Mouse (Mus musculus): ENCODE data around the gene Abcg8. TPM values are rescaled to one million over a fixed set of nuclear protein-coding genes. Genes with fewer than 3 reads are reported as not detected.

Abcg8 gene
- total RNA-seq, 2 experiments from 2014 or later, result 0.09 TPM; not detected in 1

DNA sequence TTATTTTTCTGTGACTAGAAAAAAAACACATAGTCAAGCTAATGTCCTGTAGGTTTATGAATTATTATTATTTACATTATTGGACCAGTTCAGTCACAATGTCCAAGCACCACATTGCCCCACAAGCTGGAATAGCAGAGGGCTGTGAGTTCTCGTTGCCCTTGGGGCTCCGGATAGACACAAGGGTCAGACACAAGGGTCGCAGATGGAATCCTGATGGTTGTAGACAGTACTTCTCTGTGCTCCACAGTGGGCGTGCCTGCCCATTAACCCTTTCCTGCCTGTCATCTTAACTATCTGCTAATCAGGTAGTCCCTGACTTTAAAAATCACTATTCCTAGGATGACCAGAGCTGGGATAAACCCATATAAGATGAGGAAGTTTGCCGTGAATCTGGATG is 17.9 kb upstream of the Abcg8 start:
- no peak for DNase-seq (ENCODE audit: low spot score in 2 of 2)

DNA sequence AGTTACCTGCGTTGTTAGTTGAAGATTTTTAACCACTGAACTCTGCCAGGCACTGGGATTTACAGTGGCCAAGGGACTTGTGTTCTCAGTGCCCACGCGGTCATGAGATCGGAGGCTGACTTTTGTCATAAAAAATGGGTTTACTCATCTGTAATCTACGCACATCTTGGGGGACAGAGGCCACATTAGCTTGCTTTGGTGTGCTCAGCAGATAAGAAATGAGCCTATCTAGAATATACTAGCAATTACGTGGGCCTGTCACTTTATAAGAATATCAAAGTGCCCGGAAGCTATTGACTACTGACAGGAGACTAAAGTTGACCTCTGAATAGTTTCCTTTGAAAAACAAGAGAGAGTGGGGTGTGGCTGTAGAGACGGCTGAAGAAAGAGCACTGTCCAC is 17.2 kb upstream of the Abcg8 start:
- DNase-seq (ENCODE audit: low spot score in 2 of 2), result no peak

- no peak for DNase-seq (ENCODE audit: low spot score in 2 of 2)
These were observed 11.0 kb upstream of the Abcg8 start for GRCm38 (mm10) chr17:84665053-84665452.

DNA sequence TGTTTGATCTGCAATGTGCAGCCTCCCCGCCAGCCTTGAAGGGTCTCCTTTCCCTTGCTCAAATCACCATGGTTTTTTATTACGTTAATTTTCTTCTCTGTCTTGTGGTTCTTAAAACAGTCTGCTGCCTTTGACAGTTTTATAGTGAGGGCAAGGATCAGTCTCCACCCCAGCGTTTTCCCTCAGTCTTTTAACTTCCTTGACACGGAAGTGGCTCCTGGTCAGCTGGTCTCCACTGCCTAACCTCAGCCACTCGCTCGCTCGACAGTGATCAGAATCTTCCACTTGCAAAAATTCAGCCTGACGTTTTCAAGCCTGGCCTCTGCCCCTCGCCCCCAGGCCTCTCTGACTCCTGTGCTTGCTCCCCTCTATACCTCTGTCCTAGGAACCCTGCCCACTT is 10.4 kb upstream of the Abcg8 start:
- DNase-seq (ENCODE audit: low spot score in 2 of 2), result no peak

DNA sequence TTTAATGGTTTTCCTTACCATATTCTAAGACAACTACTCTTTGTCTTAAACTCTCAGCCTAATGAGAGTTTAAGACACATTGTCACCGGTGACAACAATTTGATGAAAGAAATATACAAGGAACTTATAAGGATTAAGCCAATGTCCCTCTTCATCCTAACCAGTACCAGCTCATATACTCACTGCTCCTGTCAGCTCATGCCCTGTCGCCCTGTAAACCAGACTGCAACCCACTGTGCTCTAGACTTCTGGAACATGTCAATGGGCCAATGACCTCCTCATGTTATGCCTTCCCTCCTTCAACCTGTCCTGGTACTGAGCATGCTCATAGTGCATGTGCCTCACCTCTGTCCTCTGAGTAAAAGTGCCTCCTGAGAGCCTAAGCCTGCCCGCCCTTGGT is 8.3 kb upstream of the Abcg8 start:
- no peak for DNase-seq (ENCODE audit: low spot score in 2 of 2)

- no peak for DNase-seq (ENCODE audit: low spot score in 2 of 2)
These were observed 3.4 kb upstream of the Abcg8 start for GRCm38 (mm10) chr17:84672376-84673369.

DNA sequence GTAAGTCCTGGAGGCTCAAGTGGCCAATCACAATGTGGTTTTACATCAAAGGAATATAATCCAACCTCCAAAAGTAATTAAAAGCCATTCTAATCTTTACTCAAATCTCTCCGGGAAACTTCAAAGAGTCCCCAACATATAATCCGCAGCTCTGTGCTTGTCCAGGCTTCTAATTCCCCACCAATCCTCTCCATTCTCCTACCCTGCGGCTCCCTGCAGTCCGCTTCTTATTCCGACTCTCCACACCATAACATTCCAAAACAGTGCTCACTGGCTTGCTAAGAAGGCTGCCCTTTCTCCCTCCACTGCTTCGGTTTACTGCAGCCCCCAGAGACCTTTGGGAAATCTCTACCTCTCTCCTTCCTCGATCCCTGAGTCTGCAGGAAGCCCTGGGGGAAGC is 2.1 kb upstream of the Abcg8 start:
- DNase-seq (ENCODE audit: low spot score in 2 of 2), result no peak

GRCm38 (mm10) chr17:84675204-84675603 is 898 bp upstream of the Abcg8 start:
- peak in 1 of 2 experiments; percentile 8 for DNase-seq (ENCODE audit: low spot score in 2 of 2)

- DNase-seq (ENCODE audit: low spot score in 2 of 2), result no peak
These were observed 1.5 kb downstream of the Abcg8 start for GRCm38 (mm10) chr17:84677595-84677994.

DNA sequence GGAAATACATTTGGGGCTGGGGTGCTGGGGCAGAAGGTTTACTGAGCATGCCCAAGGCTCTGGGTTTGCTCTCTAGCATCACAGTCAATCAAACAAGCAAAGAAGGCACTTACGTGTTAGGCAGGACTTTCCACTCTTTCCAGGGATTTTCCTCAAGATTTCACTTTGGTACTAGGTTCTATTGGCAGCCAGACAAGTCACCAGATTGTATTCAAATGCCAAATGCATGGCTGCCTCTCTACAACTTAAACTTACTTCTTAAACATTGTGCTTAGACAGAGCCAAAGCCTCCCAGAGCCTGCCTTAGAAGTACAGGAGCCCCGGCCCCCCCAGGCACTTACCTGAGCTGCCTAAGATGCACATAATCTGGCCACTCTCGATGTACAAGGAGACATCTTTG is 5.6 kb downstream of the Abcg8 start:
- DNase-seq (ENCODE audit: low spot score in 2 of 2), result peak; percentile 28 to 53

GRCm38 (mm10) chr17:84682734-84683717 is 6.9 kb downstream of the Abcg8 start, which contains the start of gene Abcg5:
Gene Abcg5 (minus strand): TSS chr17:84683011.
- DNase-seq (ENCODE audit: low spot score in 2 of 2), result no peak

DNA sequence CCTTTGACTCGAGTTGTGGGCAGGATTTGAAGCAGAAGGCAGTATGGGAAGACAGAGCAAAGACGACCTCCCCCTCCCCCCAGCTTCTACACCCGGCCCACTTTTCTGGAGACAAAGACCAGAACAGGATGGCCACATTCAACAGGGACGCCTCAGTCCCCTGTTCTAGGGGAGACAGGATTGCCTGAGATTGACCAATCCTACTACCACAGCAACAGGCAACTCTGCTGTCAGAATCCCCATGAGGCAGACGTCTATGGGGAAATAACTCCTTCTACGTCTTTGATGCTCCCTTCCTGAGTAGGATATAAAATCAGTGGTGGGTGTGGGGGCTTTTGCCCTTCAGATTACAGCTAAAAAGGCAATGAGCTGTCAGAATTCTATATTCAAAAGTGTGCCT is 8.2 kb downstream of the Abcg8 start:
- DNase-seq (ENCODE audit: low spot score in 2 of 2), result no peak

GRCm38 (mm10) chr17:84685286-84685685 is 9.2 kb downstream of the Abcg8 start:
- DNase-seq (ENCODE audit: low spot score in 2 of 2), result no peak

DNA sequence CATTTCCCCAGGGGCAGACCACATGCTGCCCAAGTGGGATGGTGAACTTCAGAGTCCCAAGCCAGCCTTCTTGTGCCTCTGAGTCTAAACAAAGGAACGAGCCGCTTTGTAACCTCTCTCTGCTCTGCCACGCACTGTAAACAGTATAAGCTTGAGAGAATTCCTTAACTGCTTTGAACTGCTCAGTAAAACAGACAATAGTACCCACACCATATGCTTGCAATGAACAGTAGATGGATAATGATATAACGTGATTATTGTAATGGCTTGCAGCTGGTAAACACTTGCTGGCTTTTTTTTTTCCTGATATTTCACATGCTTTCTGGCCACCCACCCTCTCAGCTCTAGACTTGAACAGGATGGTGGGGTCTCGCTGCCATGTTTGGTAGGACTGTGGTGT is 11.9 kb downstream of the Abcg8 start:
- no peak for DNase-seq (ENCODE audit: low spot score in 2 of 2)

GRCm38 (mm10) chr17:84688834-84689233 is 12.7 kb downstream of the Abcg8 start:
- DNase-seq (ENCODE audit: low spot score in 2 of 2), result no peak

DNA sequence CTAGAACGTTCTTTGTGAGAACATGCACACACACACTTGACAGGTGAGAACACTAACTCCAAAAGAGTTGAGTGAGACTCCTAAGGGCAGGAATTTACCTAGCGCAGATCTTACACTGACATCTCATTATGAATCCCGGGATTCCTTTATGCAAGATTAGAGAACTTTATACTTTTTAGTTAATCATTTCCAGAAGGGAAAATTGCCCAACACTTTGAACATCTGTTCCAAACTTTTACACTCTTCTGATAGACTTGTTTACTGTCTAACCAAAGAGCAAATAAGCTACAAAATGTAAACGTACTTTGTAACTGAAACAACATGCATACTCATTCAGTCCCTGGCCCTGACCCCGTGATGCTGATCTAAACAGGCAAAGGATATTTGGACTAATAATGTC is 13.2 kb downstream of the Abcg8 start:
- no peak for DNase-seq (ENCODE audit: low spot score in 2 of 2)

GRCm38 (mm10) chr17:84690111-84690510 is 14.0 kb downstream of the Abcg8 start:
- DNase-seq (ENCODE audit: low spot score in 2 of 2), result no peak

- no peak for DNase-seq (ENCODE audit: low spot score in 2 of 2)
These were observed 17.6 kb downstream of the Abcg8 start for GRCm38 (mm10) chr17:84693741-84694140.

DNA sequence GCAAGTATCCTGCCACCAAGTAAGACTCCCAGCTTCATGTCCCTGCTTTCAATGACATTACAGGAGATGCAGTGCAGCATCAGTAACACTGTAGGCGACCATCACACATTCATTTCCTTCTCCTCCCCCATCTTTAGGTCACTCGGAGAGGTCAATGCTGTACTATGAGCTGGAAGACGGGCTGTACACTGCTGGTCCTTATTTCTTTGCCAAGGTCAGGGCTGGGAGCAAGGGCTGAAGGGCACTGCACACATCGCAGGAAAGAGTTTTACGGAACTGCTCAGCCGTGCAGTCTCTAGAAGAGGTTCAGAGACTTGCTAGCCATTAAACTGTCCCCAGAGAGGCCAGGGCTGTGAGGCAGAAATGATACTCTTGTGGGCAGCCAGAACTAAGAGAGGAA is 20.4 kb downstream of the Abcg8 start:
- no peak for DNase-seq (ENCODE audit: low spot score in 2 of 2)

GRCm38 (mm10) chr17:84698727-84699126 is 22.6 kb downstream of the Abcg8 start:
- DNase-seq (ENCODE audit: low spot score in 2 of 2), result peak; percentile 63 to 69

DNA sequence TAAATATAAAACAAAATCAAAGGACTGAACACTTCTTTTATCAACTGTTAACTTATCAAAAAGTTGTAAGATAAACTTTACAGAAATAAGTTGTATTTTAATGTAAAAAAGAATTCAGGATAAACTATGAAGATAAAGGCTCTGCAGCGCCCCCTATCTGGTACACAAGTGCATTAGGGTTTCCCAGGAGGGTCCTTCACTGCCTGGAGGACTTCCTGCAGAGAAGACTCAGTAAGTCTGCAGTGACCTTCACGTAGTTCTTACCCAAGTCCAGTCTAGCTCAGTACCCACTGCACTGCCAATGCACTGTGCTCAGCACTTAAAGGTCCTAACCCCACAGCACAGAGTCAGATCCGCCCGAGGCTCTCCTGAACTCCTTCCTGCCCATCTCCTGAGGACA is 31.3 kb downstream of the Abcg8 start:
- DNase-seq (ENCODE audit: low spot score in 2 of 2), result no peak

DNA sequence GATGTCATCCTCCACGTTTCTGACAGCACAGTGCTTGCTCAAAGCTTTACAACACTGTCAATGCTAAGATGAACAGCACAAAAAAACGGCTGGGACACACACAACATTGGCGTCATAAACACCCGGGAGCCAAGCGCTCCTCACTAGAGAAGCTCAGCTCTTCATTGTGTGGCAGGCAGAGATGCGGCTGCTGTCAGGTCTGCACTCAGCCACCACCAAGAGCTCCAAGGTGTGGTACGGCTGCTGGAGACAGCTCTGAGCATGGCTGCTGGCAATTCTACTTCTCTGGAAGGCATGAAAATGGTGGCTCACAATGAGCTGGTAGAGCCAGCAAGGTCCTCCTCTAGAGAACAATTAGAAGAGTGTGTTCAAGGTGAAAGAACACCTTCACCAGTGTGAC is 32.7 kb downstream of the Abcg8 start:
- no peak for DNase-seq (ENCODE audit: low spot score in 2 of 2)
